Mouse (Mus musculus) heart, postnatal 0 days (tissue): Measurements from ENCODE around the gene Btg1-ps2.
"Not testable (repeated sequence)": the region's sequence is repeated elsewhere in the genome, so short reads cannot be mapped to it uniquely, and the experiment has no call there.

ENCODE experiments used
- CTCF ChIP-seq: IDR thresholded peaks from 2 replicates; pipeline ENCODE4 v1.5.1; 2016; ENCODE audit warnings: antibody characterized with exemption, control low read depth, low read depth
- EP300 ChIP-seq: IDR thresholded peaks from 2 replicates; pipeline ENCODE4 v1.6.1; 2016; ENCODE audit warnings: antibody characterized with exemption, low read depth

DNA sequence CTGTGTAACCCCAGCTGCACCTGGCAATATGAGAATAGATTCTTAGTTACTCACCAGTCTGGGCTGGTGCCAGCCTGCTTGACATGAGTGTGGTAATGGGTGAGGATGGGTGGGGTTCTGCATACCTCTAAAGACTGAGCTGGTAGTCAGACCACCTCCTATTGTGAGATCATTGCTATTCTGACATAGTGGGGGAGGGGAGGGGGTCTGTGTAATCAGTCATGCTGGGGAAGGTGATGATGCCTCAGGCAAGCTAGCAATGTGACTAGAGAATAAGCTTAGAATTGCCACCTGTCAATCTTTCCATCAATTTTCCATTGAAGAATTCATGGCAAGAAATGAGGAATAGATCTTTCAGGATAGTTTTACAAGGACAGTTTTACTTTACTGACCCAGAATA is at the start of gene Btg1-ps2:
- not testable (repeated sequence) for TF ChIP-seq EP300, CTCF
